Mouse (Mus musculus) frontal cortex, adult 2 months (tissue): ENCODE results near the gene Irak4. TPM values are rescaled to one million over a fixed set of nuclear protein-coding genes. Genes with fewer than 3 reads are reported as not detected.

Source experiments
- DNase-seq, 2 experiments: peaks; one replicate each; pipeline ENCODE4 v3.0.0; 2022; ENCODE audit warnings: low spot score in 1 of 2; ENCODE audit errors: extremely low spot score in 1 of 2
- polyA plus RNA-seq: library from polyadenylated mRNA; depleted of rRNA; stranded (reverse); fragments of >200 nt; gene quantifications from 2 replicates; pipeline ENCODE4 v1.2.3, GENCODE M21; 2012; rRNA removed

The Irak4 gene
- 2.1 and 2.6 TPM in 2 replicates for polyA plus RNA-seq

GRCm38 (mm10) chr15:94543409-94544051 is at the start of gene Irak4, which contains the start of gene Pus7l:
Irak4 (plus strand) TSS chr15:94543643.
Pus7l (minus strand) TSS chr15:94543547.
- DNase-seq, result peak; percentile 84 to 95

GRCm38 (mm10) chr15:94494445-94494844 is 49.0 kb upstream of the Irak4 start:
- DNase-seq, result no peak

GRCm38 (mm10) chr15:94495936-94496335 is 47.5 kb upstream of the Irak4 start:
- no peak for DNase-seq

- DNase-seq, result no peak
These were observed 44.2 kb upstream of the Irak4 start for GRCm38 (mm10) chr15:94499260-94499659.

GRCm38 (mm10) chr15:94503451-94504215 is 39.8 kb upstream of the Irak4 start:
- no peak for DNase-seq

- no peak for DNase-seq
These were observed 25.4 kb upstream of the Irak4 start for GRCm38 (mm10) chr15:94517913-94518491.

GRCm38 (mm10) chr15:94520205-94520900 is 23.1 kb upstream of the Irak4 start:
- DNase-seq, result peak in 1 of 2 experiments; percentile 82

GRCm38 (mm10) chr15:94520959-94521358 is 22.5 kb upstream of the Irak4 start:
- no peak for DNase-seq

- no peak for DNase-seq
These were observed 20.2 kb upstream of the Irak4 start for GRCm38 (mm10) chr15:94523251-94523650.

- DNase-seq, result no peak
These were observed 18.5 kb upstream of the Irak4 start for GRCm38 (mm10) chr15:94524956-94525355.

- DNase-seq, result no peak
These were observed 12.9 kb upstream of the Irak4 start for GRCm38 (mm10) chr15:94530519-94530918.

GRCm38 (mm10) chr15:94532306-94532705 is 11.1 kb upstream of the Irak4 start:
- DNase-seq, result no peak

- DNase-seq, result no peak
These were observed 10.5 kb upstream of the Irak4 start for GRCm38 (mm10) chr15:94532956-94533355.

GRCm38 (mm10) chr15:94535521-94535920 is 7.9 kb upstream of the Irak4 start:
- DNase-seq, result no peak

- DNase-seq, result no peak
These were observed 4.1 kb upstream of the Irak4 start for GRCm38 (mm10) chr15:94539296-94539695.

- no peak for DNase-seq
These were observed 655 bp upstream of the Irak4 start for GRCm38 (mm10) chr15:94542567-94543408.

- no peak for DNase-seq
These were observed 701 bp downstream of the Irak4 start for GRCm38 (mm10) chr15:94544052-94544636.

GRCm38 (mm10) chr15:94544844-94545243 is 1.4 kb downstream of the Irak4 start:
- no peak for DNase-seq

- no peak for DNase-seq
These were observed 10.1 kb downstream of the Irak4 start for GRCm38 (mm10) chr15:94553536-94553935.

GRCm38 (mm10) chr15:94557442-94557841 is 14.0 kb downstream of the Irak4 start:
- peak; percentile 67 to 98 for DNase-seq
